Mouse (Mus musculus) brain, embryonic 14.5 days (tissue): ENCODE data around the gene Erich4.

Experiments
- CTCF ChIP-seq: fragments of 200-500 bp; IDR thresholded peaks from 2 replicates; pipeline ENCODE4 v1.5.1; 2012; ENCODE audit warnings: inconsistent platforms, mild to moderate bottlenecking, moderate library complexity, borderline replicate concordance; ENCODE audit not compliant: insufficient read depth, insufficient read length; ENCODE audit errors: extremely low read depth
- POLR2A ChIP-seq: fragments of 200-500 bp; IDR thresholded peaks from 2 replicates; pipeline ENCODE4 v1.6.1; 2012; ENCODE audit warnings: mild to moderate bottlenecking, inconsistent platforms, borderline replicate concordance; ENCODE audit not compliant: poor library complexity, insufficient read depth, insufficient read length, severe bottlenecking; ENCODE audit errors: extremely low read depth

DNA sequence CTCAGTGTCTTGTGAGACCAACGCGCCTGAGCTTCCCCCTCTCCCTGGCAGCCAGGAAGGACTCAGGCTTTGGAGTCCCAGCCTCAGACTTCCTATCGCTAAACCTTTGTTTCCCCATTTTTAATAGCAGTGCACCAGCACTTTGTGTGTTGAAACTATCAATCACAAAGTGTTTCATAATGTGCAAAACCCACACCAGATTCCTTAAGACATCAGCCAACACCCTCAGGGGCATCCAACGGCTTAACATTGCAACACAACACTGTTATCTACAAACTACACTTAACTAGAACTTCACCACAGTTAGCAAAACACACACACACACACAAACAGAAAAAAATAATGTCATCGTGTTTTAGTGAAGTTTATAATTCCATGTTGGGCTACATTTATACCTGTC lies 34.1 kb upstream of the Erich4 start:
- TF ChIP-seq CTCF (no peak), POLR2A (no peak)
